Mouse (Mus musculus): ENCODE measurements around the gene Myzap. TPM values are rescaled to one million over a fixed set of nuclear protein-coding genes. Genes with fewer than 3 reads are reported as not detected.

Myzap gene
- polyA plus RNA-seq, 3 experiments from 2014 or later = 0.49 TPM; not detected in 2

DNA sequence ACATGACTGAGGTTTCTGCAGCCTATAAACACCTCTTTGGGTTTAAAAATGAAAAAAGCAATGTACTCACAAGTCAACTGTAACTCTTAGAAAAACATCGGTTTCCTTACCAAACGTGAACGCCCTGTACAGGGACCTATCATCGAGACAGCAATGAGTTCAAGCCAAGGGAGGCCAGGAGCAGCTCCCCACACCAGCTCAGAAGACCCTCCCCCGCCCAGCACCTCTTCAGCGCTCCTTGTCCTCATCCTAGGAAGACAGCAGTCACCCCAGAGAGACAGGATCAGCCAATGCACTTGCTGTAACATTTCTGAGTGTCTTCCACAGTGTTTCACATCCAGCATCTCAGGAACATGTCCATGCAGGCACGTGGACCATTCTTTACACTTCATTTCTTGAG lies 113.6 kb downstream of the Myzap start:
- no peak for ATAC-seq

DNA sequence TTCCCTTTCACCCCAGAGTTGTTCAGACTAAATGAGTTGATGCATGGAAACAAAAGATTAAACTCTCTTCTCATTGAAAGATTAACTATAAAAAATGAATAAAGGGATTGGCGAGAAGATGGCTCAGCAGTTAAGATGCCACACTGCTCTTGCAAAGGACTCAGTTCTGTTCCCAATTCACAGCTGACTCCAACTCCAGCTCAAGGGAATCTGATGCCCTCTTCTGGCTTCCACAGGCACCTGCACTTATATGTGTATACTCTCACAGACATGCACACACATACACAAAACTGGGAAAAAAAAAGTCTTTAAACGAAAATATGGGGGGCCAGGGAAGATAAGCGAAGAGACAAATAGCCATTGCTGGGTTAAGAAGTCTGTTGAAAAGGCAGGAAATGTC lies 115.6 kb downstream of the Myzap start:
- ATAC-seq = no peak

DNA sequence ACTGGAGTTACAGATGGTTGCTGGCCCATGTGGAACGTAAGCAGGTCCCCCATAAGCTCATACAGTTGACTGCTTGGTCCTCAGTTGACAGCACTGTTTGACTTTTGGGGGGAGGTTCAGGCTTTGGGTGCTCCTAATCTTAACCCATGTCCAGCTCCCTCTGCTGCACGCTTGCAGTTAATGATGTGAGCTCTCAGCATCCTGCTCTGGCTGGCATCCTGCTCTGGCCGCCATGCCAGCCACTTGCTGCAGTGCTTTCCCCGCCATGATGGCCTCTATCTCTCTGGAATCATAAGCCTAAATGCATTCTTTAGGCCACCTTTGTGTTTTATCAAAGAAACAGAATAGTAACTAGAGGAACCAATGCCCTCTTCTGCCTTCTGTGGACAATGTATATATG lies 116.6 kb downstream of the Myzap start:
- ATAC-seq = no peak

GRCm38 (mm10) chr9:71467434-71467833 lies 124.7 kb downstream of the Myzap start:
- ATAC-seq = no peak

DNA sequence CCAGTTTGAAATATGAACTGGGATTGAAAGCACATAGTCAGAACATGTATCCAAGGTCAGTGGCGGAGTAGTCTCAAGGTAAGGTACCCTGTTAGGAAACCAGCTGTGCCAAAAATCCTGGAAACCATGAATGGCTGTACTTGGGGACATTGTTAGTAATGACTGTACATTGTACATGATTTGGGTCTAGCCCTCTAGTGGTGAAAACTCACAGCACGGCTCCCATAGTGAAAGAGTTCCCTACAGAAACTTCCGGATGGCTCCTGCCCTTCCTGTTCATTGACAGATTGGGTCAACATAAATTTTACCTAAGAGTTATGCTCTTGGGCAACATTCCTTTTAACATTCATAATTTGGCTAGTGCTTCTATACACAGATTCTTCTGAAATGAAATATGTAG lies 126.0 kb downstream of the Myzap start:
- ATAC-seq = no peak

GRCm38 (mm10) chr9:71463072-71463667 lies 129.0 kb downstream of the Myzap start:
- ATAC-seq = no peak

GRCm38 (mm10) chr9:71456738-71457137 lies 135.4 kb downstream of the Myzap start:
- no peak for ATAC-seq

Other genes with a start within 250 kb of the Myzap start
- gene Polr2m, start 106.4 kb downstream of the Myzap start, polyA plus RNA-seq (2017; shearing (Covaris generic)) = 10 to 100 TPM; 19.3 to 26.8 (median 23.3) TPM
- not detected for gene Cgnl1, start 179.2 kb upstream of the Myzap start, polyA plus RNA-seq (2017; shearing (Covaris generic))

Measured in inflammation-experienced regulatory T-cells, adult 6 months (primary cell).